Mouse (Mus musculus) CH12.LX (cell line): ENCODE results near the gene Tshz2. TPM values are rescaled to one million over a fixed set of nuclear protein-coding genes. Genes with fewer than 3 reads are reported as not detected.

Experiments used
- DNase-seq: peaks from one replicate; pipeline ENCODE4 v3.0.0-alpha.2; 2013; ENCODE audit errors: extremely low read depth
- H3K27ac ChIP-seq: 2 replicates; pipeline ENCODE4 v1.5.1; 2012; ENCODE audit warnings: low read depth, mild to moderate bottlenecking, control low read depth, moderate library complexity; ENCODE audit not compliant: insufficient read depth
- H3K27me3 ChIP-seq: replicated peaks from 2 replicates; pipeline ENCODE3; 2012; ENCODE audit warnings: inconsistent platforms
- H3K36me3 ChIP-seq, 2 experiments: replicated peaks in 1 of 2; 2 replicates each; pipeline versions ENCODE3 to v1.6.1; 2012; ENCODE audit warnings: inconsistent platforms in 1 of 2, low read length in 1 of 2, mild to moderate bottlenecking in 1 of 2, mixed read lengths in 1 of 2, moderate library complexity in 1 of 2; ENCODE audit not compliant: control insufficient read depth in 1 of 2, insufficient read depth in 1 of 2
- H3K4me1 ChIP-seq, 2 experiments: 2 replicates each; pipeline ENCODE4 v1.6.1; 2012; ENCODE audit warnings: inconsistent platforms in 1 of 2, moderate library complexity in 1 of 2; ENCODE audit not compliant: insufficient read depth in 2 of 2, control insufficient read depth in 1 of 2
- H3K4me2 ChIP-seq: 2 replicates; pipeline ENCODE4 v1.6.1; 2012; ENCODE audit warnings: low read depth, mild to moderate bottlenecking, control low read depth; ENCODE audit not compliant: poor library complexity, insufficient read depth, severe bottlenecking
- H3K4me3 ChIP-seq, 3 experiments: fragments of 150-350 bp in 1 of 3; sonication (generic) in 1 of 3; replicated peaks in 1 of 3; 2 replicates each; pipeline versions ENCODE3 to v1.5.1; 2011 to 2012; ENCODE audit warnings: low read depth in 2 of 3, low read length in 2 of 3, mild to moderate bottlenecking in 2 of 3, moderate library complexity in 2 of 3, control low read depth in 1 of 3, improper control_type of control experiment in 1 of 3, inconsistent platforms in 1 of 3, mixed read lengths in 1 of 3; ENCODE audit not compliant: poor library complexity in 1 of 3
- H3K79me2 ChIP-seq: replicated peaks from 2 replicates; pipeline ENCODE4 v1.6.1; 2012; ENCODE audit warnings: mild to moderate bottlenecking, moderate library complexity; ENCODE audit not compliant: control insufficient read depth, poor library complexity, insufficient read depth, severe bottlenecking; ENCODE audit errors: extremely low read depth
- H3K9ac ChIP-seq: 2 replicates; pipeline ENCODE4 v1.6.1; 2012; ENCODE audit warnings: low read depth, mild to moderate bottlenecking, control low read depth, moderate library complexity; ENCODE audit not compliant: insufficient read depth
- H3K9me3 ChIP-seq: replicated peaks from 2 replicates; pipeline ENCODE3; 2012; ENCODE audit warnings: low read length, inconsistent platforms, mixed read lengths
- BHLHE40 ChIP-seq: IDR thresholded peaks from 2 replicates; pipeline ENCODE4 v1.6.1; 2011; ENCODE audit warnings: mild to moderate bottlenecking, low read depth, low read length, improper control_type of control experiment
- CHD2 ChIP-seq: IDR thresholded peaks from 2 replicates; pipeline ENCODE4 v1.6.1; 2011; ENCODE audit warnings: low read length, improper control_type of control experiment
- CTCF ChIP-seq, 2 experiments: IDR thresholded peaks in 1 of 2; conservative IDR thresholded peaks in 1 of 2; 2 replicates each; pipeline ENCODE4 v1.5.1; 2011 to 2012; ENCODE audit warnings: low read depth in 2 of 2, low read length in 2 of 2, improper control_type of control experiment in 1 of 2, inconsistent platforms in 1 of 2, mild to moderate bottlenecking in 1 of 2, moderate library complexity in 1 of 2
- ETS1 ChIP-seq: conservative IDR thresholded peaks from 2 replicates; pipeline ENCODE4 v1.6.1; 2012; ENCODE audit warnings: low read depth, mild to moderate bottlenecking, inconsistent platforms, low read length, improper control_type of control experiment, moderate library complexity
- GABPA ChIP-seq: IDR thresholded peaks from 2 replicates; pipeline ENCODE4 v1.6.1; 2012; ENCODE audit warnings: low read depth, low read length, improper control_type of control experiment, inconsistent platforms; ENCODE audit not compliant: insufficient replicate concordance
- HCFC1 ChIP-seq: IDR thresholded peaks from 2 replicates; pipeline ENCODE4 v1.6.1; 2012; ENCODE audit warnings: low read depth, mild to moderate bottlenecking, inconsistent platforms, low read length, improper control_type of control experiment
- JUN ChIP-seq: IDR thresholded peaks from 2 replicates; pipeline ENCODE4 v1.6.1; 2011; ENCODE audit warnings: low read depth, mild to moderate bottlenecking, low read length, improper control_type of control experiment, moderate library complexity; ENCODE audit not compliant: insufficient read depth
- JUND ChIP-seq: conservative IDR thresholded peaks from 2 replicates; pipeline ENCODE4 v1.6.1; 2011; ENCODE audit warnings: low read depth, low read length, improper control_type of control experiment
- KAT2A ChIP-seq: IDR thresholded peaks from 2 replicates; pipeline ENCODE4 v1.6.1; 2012; ENCODE audit warnings: low read length, improper control_type of control experiment, inconsistent platforms; ENCODE audit not compliant: insufficient replicate concordance
- MAZ ChIP-seq: IDR thresholded peaks from 2 replicates; pipeline ENCODE4 v1.6.1; 2012; ENCODE audit warnings: low read depth, mild to moderate bottlenecking, inconsistent platforms, low read length, improper control_type of control experiment, moderate library complexity
- MEF2A ChIP-seq: IDR thresholded peaks from 2 replicates; pipeline ENCODE4 v1.6.1; 2014; ENCODE audit warnings: low read depth, mild to moderate bottlenecking, inconsistent platforms, low read length, improper control_type of control experiment, borderline replicate concordance
- MXI1 ChIP-seq: IDR thresholded peaks from 2 replicates; pipeline ENCODE4 v1.6.1; 2011; ENCODE audit warnings: mild to moderate bottlenecking, low read depth, low read length, improper control_type of control experiment
- POLR2AphosphoS2 ChIP-seq: IDR thresholded peaks from 2 replicates; pipeline ENCODE4 v1.6.1; 2011; ENCODE audit warnings: low read depth, low read length, improper control_type of control experiment
- SMC3 ChIP-seq: IDR thresholded peaks from 2 replicates; pipeline ENCODE4 v1.6.1; 2011; ENCODE audit warnings: low read depth, low read length, improper control_type of control experiment
- TBP ChIP-seq: conservative IDR thresholded peaks from 2 replicates; pipeline ENCODE4 v1.6.1; 2011; ENCODE audit warnings: low read depth, low read length, improper control_type of control experiment
- TCF12 ChIP-seq: IDR thresholded peaks from 2 replicates; pipeline ENCODE4 v1.6.1; 2014; ENCODE audit warnings: low read depth, mild to moderate bottlenecking, inconsistent platforms, low read length, improper control_type of control experiment
- ZMIZ1 ChIP-seq: IDR thresholded peaks from 2 replicates; pipeline ENCODE4 v1.6.1; 2012; ENCODE audit warnings: low read depth, mild to moderate bottlenecking, inconsistent platforms, low read length, improper control_type of control experiment
- ZNF384 ChIP-seq: IDR thresholded peaks from 2 replicates; pipeline ENCODE4 v1.6.1; 2012; ENCODE audit warnings: low read depth, low read length, improper control_type of control experiment, inconsistent platforms
- dilution Hi-C: fragments of 300-500 bp; cut with MboI; formaldehyde crosslinking; loops from 2 replicates; pipeline ENCODE4 v1.14.3; 2020; ENCODE audit warnings: low sequenced_read_pairs; ENCODE audit not compliant: extremely low pct_unique_long_range_greater_than_20kb, extremely low pct_ligation_motif_present
- in situ Hi-C: fragments of 300-500 bp; cut with MboI; formaldehyde crosslinking; loops from 3 replicates; pipeline ENCODE4 v1.14.3; 2019; ENCODE audit warnings: low sequenced_read_pairs, low pct_ligation_motif_present, low pct_unique_long_range_greater_than_20kb, mixed read lengths
- polyA plus RNA-seq: library from polyadenylated mRNA; unstranded; fragments of >175 nt; gene quantifications from 2 replicates; pipeline ENCODE4 v1.2.1, GENCODE M21; 2012; ENCODE audit warnings: low read depth; ENCODE audit not compliant: insufficient read length
- total RNA-seq, 2 experiments: library from RNA; depleted of rRNA; stranded (reverse); fragments of 300-350 nt in 1 of 2; fragments of >200 nt in 1 of 2; gene quantifications; 2 replicates each; pipeline ENCODE4 v1.2.3; 2012 to 2014

Tshz2 gene
- total and polyA plus RNA-seq, 3 experiments, result not detected

GRCm38 (mm10) chr2:169948139-169948538 lies 315.3 kb downstream of the Tshz2 start:
- H3K9me3 ChIP-seq, result peaks cover 79% of the 10 kb centered on the region
- dilution Hi-C loops (no loop called here), in situ Hi-C loops (no loop called here)
- H3K4me3 ChIP-seq, result no peak overlapping the region
- no peaks in the 10 kb centered on the region for H3K4me1 ChIP-seq
- TF ChIP-seq ZNF384 (no peak), CTCF (conservative IDR thresholded peaks at IDR 0.05 in 1 of 2, IDR thresholded peaks at IDR 0.05 in 1 of 2; ENCODE audit: low read depth in 2 of 2, low read length in 2 of 2) (no peak), JUN (no peak), SMC3 (no peak), TCF12 (no peak), BHLHE40 (no peak), MEF2A (no peak), GABPA (no peak), TBP (no peak), MAZ (no peak)
- H3K27me3 ChIP-seq, result no peaks in the 10 kb centered on the region
- H3K27ac ChIP-seq, result no peak overlapping the region
- no peaks in the 10 kb centered on the region for H3K36me3 ChIP-seq
- H3K79me2 ChIP-seq, result no peaks in the 10 kb centered on the region
- DNase-seq, result no peak
- no peak overlapping the region for H3K4me2 ChIP-seq
- no peak overlapping the region for H3K9ac ChIP-seq

DNA sequence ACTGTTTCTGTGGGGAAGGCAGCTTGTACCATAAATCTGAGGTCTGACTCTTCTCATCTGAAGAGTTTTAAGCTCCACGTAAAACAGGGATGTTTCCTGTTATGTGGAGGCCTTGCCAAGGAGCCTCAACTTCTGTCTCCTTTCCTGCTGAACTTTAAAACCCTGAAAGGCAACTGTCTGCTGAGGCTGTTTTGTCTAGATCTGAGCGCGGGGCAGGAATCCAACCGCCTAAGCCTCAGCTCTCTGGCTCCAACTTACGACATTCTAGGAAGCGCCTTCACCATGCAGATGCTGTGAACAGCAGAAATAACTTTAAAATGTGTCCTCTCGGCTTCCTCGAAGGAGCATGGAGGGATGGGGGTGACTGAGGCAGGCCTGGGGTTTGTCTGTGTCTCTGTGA lies 318.2 kb downstream of the Tshz2 start:
- H3K9ac ChIP-seq, result no peak overlapping the region
- H3K27ac ChIP-seq, result no peak overlapping the region
- dilution Hi-C loops, result no loop called here
- TF ChIP-seq MEF2A (no peak), BHLHE40 (no peak), JUND (no peak), CHD2 (no peak), HCFC1 (no peak), POLR2AphosphoS2 (no peak), MXI1 (no peak), MAZ (no peak), ETS1 (no peak), KAT2A (no peak), ZMIZ1 (no peak)
- no peaks in the 10 kb centered on the region for H3K27me3 ChIP-seq
- H3K36me3 ChIP-seq, result no peaks in the 10 kb centered on the region
- DNase-seq, result no peak
- H3K4me1 ChIP-seq, result no peaks in the 10 kb centered on the region
- H3K4me2 ChIP-seq, result no peak overlapping the region
- no peaks in the 10 kb centered on the region for H3K79me2 ChIP-seq
- in situ Hi-C loops, result no loop called here
- no peak overlapping the region for H3K4me3 ChIP-seq
- peaks cover 89% of the 10 kb centered on the region for H3K9me3 ChIP-seq
